Mouse (Mus musculus): ENCODE data around the gene Xylb. TPM values are rescaled to one million over a fixed set of nuclear protein-coding genes. Genes with fewer than 3 reads are reported as not detected.

The Xylb gene
- 1 to 10 TPM; 4.4 to 4.8 TPM for total RNA-seq (2021)
- long read RNA-seq, result 0 reads

GRCm38 (mm10) chr9:119357331-119358057, at the start of gene Xylb:
Gene Xylb, plus strand, starts transcription at chr9:119357381.
- peak; percentile 91 to 92 for DNase-seq (ENCODE audit: low spot score in 2 of 2)

GRCm38 (mm10) chr9:119309067-119309466, 48.1 kb upstream of the Xylb start:
- DNase-seq (ENCODE audit: low spot score in 2 of 2), result no peak

- no peak for DNase-seq (ENCODE audit: low spot score in 2 of 2)
Observed at GRCm38 (mm10) chr9:119313096-119313495, 44.1 kb upstream of the Xylb start.

- no peak for DNase-seq (ENCODE audit: low spot score in 2 of 2)
Observed at GRCm38 (mm10) chr9:119318891-119319290, 38.3 kb upstream of the Xylb start.

GRCm38 (mm10) chr9:119320446-119320845, 36.7 kb upstream of the Xylb start:
- no peak for DNase-seq (ENCODE audit: low spot score in 2 of 2)

- no peak for DNase-seq (ENCODE audit: low spot score in 2 of 2)
Observed at GRCm38 (mm10) chr9:119320946-119321345, 36.2 kb upstream of the Xylb start.

- no peak for DNase-seq (ENCODE audit: low spot score in 2 of 2)
Observed at GRCm38 (mm10) chr9:119321392-119322229, 35.6 kb upstream of the Xylb start.

- DNase-seq (ENCODE audit: low spot score in 2 of 2), result peak; percentile 99
Observed at GRCm38 (mm10) chr9:119322289-119323259, 34.6 kb upstream of the Xylb start, which contains the start of gene Oxsr1. Gene Oxsr1, minus strand, starts transcription at chr9:119322427.

- DNase-seq (ENCODE audit: low spot score in 2 of 2), result no peak
Observed at GRCm38 (mm10) chr9:119323260-119323645, 33.9 kb upstream of the Xylb start.

- no peak for DNase-seq (ENCODE audit: low spot score in 2 of 2)
Observed at GRCm38 (mm10) chr9:119324130-119324529, 33.1 kb upstream of the Xylb start.

- DNase-seq (ENCODE audit: low spot score in 2 of 2), result no peak
Observed at GRCm38 (mm10) chr9:119328488-119328887, 28.7 kb upstream of the Xylb start.

GRCm38 (mm10) chr9:119330186-119330963, 26.8 kb upstream of the Xylb start:
- no peak for DNase-seq (ENCODE audit: low spot score in 2 of 2)

- no peak for DNase-seq (ENCODE audit: low spot score in 2 of 2)
Observed at GRCm38 (mm10) chr9:119334324-119334723, 22.9 kb upstream of the Xylb start.

GRCm38 (mm10) chr9:119334834-119335233, 22.3 kb upstream of the Xylb start:
- DNase-seq (ENCODE audit: low spot score in 2 of 2), result no peak

- no peak for DNase-seq (ENCODE audit: low spot score in 2 of 2)
Observed at GRCm38 (mm10) chr9:119335571-119335970, 21.6 kb upstream of the Xylb start.

GRCm38 (mm10) chr9:119337842-119338241, 19.3 kb upstream of the Xylb start:
- DNase-seq (ENCODE audit: low spot score in 2 of 2), result no peak

- DNase-seq (ENCODE audit: low spot score in 2 of 2), result no peak
Observed at GRCm38 (mm10) chr9:119338350-119338749, 18.8 kb upstream of the Xylb start.

- DNase-seq (ENCODE audit: low spot score in 2 of 2), result no peak
Observed at GRCm38 (mm10) chr9:119339106-119339505, 18.1 kb upstream of the Xylb start.

GRCm38 (mm10) chr9:119339558-119340211, 17.5 kb upstream of the Xylb start, which contains the start of gene Acaa1a:
Gene Acaa1a, plus strand, starts transcription at chr9:119339676.
- peak; percentile 64 to 68 for DNase-seq (ENCODE audit: low spot score in 2 of 2)

- DNase-seq (ENCODE audit: low spot score in 2 of 2), result no peak
Observed at GRCm38 (mm10) chr9:119340212-119340580, 17.0 kb upstream of the Xylb start.
